Mouse (Mus musculus) 3T3-L1 (cell line): ENCODE measurements around the gene Lhx1.

Source experiments
- DNase-seq: peaks from one replicate; pipeline ENCODE4 v3.0.0-alpha.2; 2015; ENCODE audit warnings: low read depth, low spot score

Lhx1 gene

GRCm38 (mm10) chr11:84526451-84526850 is 1.1 kb upstream of the Lhx1 start:
- DNase-seq, result no peak

GRCm38 (mm10) chr11:84524511-84525270 is 644 bp downstream of the Lhx1 start:
- no peak for DNase-seq

GRCm38 (mm10) chr11:84523841-84524510 is 1.4 kb downstream of the Lhx1 start:
- DNase-seq, result no peak

DNA sequence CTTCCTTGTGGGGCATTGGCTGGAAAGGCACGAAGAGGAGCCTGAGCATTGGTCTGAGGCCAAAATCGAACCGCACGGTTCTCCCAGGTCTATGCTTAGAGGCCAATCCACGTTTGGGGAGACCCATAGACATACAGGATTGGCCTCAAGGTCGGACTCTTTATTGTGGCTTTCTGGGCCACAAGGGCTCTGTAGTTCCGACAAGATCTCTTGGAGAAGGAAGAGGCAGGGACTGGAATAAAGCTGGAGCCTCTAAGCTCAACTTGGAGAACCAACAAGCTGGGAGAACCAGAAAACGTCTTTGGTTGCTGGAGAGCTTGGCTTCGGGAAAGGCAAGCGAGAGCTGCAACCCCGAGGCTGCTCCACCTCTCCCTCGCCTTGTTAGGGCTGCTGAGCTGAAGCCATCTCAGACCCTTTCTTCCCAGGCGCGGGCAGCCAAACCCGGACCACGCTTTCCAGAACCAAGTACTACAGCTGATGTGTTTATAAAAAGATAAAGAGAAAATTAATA is 2.0 kb downstream of the Lhx1 start:
- no peak for DNase-seq

GRCm38 (mm10) chr11:84522577-84523320 is 2.6 kb downstream of the Lhx1 start:
- DNase-seq, result no peak

- DNase-seq, result no peak
Measured at GRCm38 (mm10) chr11:84521751-84522299, 3.5 kb downstream of the Lhx1 start.

DNA sequence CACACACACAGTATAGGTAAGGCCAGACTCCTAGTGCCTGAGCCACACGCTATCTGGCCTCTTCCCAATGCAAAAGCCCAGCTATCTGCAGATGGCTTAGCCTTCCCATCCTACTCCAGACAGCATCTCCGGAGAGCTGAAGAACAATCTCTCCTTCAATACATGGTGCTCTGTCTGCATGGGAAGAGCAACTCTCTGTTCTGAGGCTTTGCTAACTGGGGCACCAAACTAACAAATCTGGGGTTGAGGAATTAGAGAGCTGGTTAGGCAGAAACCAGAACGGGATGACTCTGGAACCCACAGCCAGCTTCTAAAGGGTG is 4.3 kb downstream of the Lhx1 start:
- no peak for DNase-seq

- DNase-seq, result no peak
Measured at GRCm38 (mm10) chr11:84520269-84521070, 4.9 kb downstream of the Lhx1 start.

- no peak for DNase-seq
Measured at GRCm38 (mm10) chr11:84519576-84520268, 5.6 kb downstream of the Lhx1 start.

- no peak for DNase-seq
Measured at GRCm38 (mm10) chr11:84519036-84519435, 6.3 kb downstream of the Lhx1 start.

GRCm38 (mm10) chr11:84518261-84518660 is 7.1 kb downstream of the Lhx1 start:
- DNase-seq, result no peak

GRCm38 (mm10) chr11:84517431-84517830 is 7.9 kb downstream of the Lhx1 start:
- no peak for DNase-seq

- no peak for DNase-seq
Measured at GRCm38 (mm10) chr11:84516501-84517240, 8.7 kb downstream of the Lhx1 start.

- DNase-seq, result peak; percentile 94
Measured at GRCm38 (mm10) chr11:84513171-84514116, 11.9 kb downstream of the Lhx1 start, which contains the start of gene Aatf. Gene Aatf (minus strand): TSS chr11:84513522.

DNA sequence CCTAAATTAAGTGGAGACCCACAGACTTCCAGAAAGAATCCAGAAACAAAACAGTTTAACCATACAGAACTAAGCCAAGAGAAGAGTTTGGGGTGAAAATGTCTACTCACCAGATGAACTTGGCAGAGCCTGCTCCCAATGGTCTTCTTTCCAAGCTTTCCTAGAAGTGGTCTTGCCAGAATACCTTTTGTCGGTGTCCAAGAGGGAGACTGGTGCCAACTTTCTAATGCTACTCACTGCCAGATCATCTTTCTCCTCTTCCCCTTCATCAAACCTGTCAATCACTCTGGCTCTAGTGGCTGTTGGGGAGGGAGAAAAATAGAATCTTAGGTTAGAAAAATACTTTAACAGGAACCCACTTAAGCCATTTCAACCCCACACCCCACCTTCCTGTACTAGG is 13.3 kb downstream of the Lhx1 start:
- DNase-seq, result no peak

GRCm38 (mm10) chr11:84504296-84504695 is 21.0 kb downstream of the Lhx1 start:
- no peak for DNase-seq

DNA sequence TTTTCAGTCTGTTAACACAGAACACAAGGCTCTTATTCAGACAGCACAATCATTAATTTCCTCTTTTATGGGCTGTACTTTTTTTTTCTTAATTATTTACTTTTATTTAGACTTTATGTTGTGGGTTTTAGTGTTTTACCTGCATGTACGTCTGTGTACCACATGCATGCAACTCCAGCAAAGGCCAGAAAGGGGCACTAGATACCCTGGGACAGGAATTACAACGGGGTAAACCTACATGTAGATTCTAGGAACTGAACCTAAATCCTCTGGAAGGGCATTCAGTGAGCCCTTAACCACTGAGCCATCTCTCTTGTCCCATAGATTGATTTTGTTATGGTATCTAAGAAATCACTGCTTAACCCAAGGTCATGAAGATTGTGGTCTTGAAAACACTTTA is 27.4 kb downstream of the Lhx1 start:
- DNase-seq, result peak; percentile 27

DNA sequence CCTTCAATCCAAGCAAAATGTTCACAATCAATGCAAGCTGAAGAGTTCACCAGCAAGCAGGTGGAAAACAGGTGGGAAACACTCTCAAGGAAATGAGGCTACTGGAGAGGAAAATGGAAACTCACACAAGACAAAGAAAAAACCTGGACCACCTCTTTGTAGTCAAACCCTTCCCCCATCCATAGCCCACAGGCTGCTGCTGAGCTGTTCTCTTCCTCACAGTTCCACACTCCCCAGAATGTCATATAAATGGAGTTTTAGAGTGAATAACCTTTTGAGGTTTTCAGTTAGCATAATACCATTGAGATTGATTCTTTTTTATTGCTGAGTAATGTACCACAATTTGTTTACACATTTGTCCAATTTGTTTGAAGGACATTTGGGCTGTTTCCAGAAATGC is 28.4 kb downstream of the Lhx1 start:
- no peak for DNase-seq

- no peak for DNase-seq
Measured at GRCm38 (mm10) chr11:84495774-84496173, 29.6 kb downstream of the Lhx1 start.
